Mouse (Mus musculus): ENCODE data around the gene Cd6. TPM values are rescaled to one million over a fixed set of nuclear protein-coding genes. Genes with fewer than 3 reads are reported as not detected.

Gene Cd6
- total RNA-seq, 4 experiments from 2014 or later = 0.37 TPM; not detected in 3

DNA sequence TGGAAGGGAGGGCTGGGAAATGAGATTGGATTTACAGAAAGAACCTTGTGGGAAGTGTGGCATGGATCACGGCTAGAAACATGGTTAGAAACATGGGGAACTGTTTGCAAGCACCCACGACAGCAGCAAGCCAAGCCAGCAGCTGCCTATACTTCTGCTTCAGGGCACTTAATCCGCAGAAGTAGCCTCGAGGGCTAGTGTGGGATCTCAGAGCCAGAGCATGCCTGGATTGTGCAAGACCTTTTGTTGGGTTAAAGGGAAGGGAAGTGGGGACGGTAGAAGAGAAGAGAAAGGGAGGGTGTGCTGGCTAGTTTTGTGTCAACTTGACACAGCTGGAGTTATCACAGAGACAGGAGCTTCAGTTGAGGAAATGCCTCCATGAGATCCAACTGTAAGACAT is 26.1 kb downstream of the Cd6 start:
- no peak for DNase-seq (ENCODE audit: low spot score)

DNA sequence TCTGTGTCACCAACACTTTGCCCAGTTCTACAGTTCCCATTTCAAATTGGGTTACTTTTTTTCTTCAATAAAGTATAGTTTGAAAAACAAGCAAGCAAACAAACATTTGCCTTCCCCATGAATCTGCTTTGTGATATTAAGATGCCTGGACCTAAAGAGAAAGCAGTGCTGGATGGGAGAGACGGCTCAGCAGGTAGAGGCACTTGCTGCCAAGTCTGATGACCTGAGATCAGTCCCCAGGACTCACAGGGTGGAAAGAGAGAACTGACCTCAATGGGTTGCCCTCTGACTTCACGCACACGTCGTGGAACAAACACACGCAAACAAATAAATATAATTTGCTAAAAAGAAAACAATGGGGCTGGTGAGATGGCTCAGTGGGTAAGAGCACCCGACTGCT is 28.0 kb downstream of the Cd6 start:
- no peak for DNase-seq (ENCODE audit: low spot score)

DNA sequence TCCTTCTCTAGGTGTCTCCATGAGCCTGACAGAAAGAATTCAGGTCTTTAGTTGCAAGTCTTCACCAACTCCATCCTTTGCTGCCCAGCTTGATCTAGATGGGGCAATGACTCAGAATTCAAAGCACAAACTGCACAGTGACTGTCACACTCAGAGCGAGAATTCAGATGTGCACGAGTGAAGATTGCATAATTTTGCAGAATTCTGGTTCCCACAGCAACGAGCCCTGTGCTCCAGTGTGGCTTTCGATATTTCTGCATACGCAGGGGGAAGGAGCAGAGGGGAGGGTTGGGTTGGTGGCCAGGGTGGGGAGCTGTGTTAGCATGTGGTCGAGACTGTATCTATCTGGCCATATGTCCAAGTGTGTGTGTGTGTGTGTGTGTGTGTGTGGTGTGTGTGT is 28.8 kb downstream of the Cd6 start:
- no peak for DNase-seq (ENCODE audit: low spot score)

DNA sequence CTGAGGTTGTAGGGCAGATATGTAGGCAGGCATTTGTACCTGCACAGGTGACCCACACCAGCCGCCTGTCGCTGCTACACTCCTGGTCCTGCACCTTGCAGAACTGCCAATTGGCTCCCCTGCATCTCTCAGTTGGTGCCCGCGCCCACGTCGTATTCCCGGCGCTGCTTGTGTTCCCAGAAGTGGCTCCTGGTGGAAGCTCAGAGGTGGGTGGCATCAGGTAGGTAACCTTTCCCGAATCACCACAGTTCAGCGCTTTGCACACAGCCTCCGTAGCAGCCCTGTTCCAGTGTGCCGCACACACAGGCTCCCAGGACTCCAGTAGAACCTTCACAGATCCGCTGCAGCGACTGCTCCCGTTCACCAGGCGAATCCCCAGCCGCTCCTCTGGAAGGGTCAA is 30.7 kb downstream of the Cd6 start:
- no peak for DNase-seq (ENCODE audit: low spot score)

DNA sequence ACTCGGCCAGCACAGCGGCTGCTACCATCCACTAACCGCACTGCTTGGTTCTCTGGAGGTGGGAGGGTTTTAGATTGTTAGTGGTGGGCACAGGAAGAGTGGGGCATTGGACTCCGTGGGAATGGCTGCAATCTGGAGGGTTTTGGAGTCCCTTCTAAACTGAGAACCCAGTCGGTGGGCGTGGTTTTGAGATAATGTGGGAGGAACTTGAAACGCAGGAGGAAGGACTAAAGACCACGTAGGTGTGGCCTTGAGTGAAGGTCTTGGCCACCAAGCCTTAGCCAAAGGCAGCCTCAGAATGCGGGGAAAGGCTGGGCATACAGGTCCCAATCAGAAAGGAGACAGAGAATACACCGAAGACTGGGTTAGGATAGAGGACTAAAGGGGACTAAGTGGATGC is 31.3 kb downstream of the Cd6 start:
- DNase-seq (ENCODE audit: low spot score) = no peak

DNA sequence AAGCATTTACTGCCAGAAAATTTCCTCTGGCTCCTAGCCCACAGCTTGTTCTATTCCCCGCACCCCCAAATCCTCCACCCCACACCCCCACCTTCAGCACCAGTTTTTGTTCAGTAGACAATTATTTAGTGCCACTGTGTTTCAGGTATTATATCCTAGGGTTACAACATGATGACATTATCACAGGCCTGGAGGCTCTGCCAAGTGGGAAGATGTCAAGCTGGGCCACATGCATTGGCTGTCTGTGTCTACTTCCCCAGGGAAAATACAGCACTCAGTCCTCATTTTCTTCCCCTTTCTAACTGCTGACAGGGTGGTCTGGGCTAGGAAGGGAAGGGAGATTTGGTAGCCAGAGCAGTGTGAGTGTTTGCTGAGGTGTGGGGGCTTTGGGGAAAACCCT is 34.9 kb downstream of the Cd6 start:
- no peak for DNase-seq (ENCODE audit: low spot score)

DNA sequence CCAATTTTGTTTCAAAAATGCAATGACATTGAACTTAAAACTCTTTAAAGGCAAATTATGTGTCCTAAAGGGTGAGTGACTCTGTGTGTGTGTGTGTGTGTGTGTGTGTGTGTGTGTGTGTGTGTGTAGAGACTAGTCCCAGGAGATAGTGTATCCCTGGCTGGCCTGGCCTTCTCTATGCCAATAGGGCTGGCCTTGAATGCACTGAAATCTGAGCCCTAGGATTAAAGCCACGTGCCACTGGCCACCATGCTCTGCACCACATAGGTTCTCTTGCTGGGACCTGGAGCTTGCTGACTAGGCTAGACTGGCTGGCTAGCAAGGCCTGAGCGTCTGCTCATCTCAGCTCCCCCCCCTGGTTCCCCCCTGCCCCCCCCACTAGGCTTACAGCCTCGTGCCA is 36.8 kb downstream of the Cd6 start:
- DNase-seq (ENCODE audit: low spot score) = no peak

DNA sequence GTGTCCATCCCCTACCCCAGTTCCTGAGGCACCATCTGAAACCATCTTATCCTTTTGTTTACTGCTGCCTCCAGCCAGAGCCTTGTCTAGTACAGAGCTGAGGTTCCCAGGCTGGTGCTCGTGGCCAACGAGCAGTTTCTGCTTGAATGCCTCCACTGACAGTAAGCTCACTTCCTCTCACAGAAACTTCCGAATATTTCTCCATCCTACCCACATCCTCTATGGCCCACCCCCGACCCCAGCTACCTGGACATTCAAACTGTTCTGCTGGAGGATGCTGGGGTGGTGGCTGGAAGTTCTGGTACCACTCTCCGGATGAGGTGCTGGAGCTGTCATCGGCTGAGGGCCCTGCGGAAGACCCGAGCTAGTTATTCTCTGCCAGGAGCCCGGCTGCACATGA is 39.5 kb downstream of the Cd6 start:
- no peak for DNase-seq (ENCODE audit: low spot score)

DNA sequence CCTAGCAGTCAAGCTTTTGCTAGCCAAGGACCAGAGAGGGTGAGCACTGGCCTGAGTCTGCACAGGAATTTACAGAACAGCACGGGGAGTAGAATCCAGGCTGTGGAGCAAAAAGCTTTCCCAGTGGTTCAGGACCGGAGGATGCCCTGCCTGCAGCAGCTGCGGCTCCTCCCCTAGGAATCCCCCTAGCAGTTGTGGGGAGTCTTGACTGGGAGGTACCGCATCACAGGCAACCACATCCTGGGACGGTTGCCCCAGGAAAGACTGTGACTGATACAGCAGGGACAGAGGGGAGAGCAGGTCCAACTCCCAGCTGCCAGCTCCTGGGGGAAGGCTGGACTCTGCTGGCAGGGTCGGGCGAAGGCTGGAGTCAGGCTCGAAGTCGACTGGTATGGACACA is 41.6 kb downstream of the Cd6 start:
- no peak for DNase-seq (ENCODE audit: low spot score)

DNA sequence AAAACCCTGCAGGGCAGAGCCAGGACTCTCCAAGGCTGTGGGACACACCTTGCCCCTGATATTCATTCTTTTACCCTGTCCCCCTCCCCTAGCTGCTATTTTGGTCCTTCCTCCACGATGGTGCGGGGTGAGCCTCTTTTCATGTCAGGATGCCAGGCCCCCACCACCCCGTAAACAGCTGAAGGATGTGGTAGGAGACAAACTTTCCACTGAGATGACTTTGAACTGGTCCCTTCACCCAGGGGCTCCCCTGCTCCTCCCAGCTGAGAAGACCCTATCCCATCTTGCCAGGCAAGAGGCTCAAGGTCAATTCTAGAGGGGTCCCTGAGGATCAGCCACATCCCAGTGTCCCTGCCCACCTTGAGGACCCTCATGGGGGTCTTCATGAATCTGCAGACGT is 42.5 kb downstream of the Cd6 start:
- DNase-seq (ENCODE audit: low spot score) = no peak

DNA sequence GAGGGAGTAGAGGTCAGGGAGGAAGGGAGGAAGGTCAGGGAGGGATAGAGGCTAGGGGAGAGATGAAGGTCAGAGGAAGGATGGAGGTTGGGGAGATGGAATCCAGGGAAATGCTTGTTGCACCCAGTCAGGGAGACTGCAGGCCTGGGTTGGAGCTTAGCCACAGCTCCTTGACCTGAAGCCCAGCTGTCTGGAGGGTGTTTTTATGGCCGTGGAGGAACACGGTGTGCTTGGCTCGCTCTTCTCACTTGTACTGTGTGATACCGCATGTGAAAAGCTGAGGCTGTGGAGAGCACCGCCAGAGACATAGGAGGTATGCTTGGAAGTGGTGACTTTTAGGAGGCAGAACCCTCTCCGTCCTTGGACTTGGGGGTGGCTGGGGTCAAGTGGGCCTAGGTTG is 43.1 kb downstream of the Cd6 start:
- peak; percentile 49 for DNase-seq (ENCODE audit: low spot score)

DNA sequence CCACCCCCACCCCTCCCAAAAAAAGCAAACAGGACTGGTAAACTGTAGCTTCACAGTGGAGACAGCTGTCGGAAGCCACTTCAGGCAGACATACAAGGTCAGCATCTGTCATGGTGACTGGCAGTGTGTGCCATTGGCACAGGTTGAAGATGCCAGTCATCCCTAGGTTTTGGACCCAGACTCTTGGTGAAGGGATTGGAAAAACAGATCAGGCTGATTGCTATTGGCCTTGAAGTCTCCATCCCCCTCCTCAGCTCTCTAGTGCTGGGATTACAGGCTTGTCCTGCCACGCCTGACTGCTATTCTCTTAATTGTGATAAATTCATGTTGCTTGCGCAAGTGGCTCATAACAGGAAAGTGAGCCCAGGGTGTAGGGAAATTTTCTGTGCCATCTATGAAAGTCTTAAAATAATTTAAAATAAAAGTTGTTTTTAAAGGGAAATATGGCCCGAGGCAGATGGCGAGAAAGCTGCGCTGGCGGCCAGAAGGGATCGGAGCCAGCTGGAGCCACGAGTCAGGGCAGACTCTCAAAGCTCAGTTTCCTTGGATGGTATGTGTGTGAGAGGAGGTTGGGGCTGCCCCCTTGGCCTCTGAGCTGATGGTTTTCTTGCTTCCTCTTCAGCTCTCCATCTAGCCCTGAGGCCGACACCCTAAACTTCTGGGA is 44.9 kb downstream of the Cd6 start:
- no peak for DNase-seq (ENCODE audit: low spot score)

DNA sequence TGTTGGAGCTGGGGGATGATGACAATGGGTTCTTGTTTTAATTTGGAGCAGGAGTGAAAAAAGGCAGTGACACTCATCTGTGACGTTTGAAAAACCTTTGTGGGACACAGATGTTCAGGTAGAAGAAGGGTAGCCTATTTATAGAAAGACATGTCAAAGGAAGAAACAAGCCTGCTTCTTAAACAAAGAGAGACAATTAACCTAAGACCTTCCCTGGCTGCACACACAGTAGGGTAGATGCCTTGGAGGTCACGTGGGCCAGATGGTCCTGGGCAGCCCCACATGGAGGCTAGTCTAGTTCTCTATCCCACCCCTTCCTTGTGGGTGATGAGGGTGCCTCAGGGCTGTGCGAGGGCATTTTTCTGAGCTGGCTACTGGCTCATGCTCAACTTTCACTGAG is 45.8 kb downstream of the Cd6 start:
- no peak for DNase-seq (ENCODE audit: low spot score)

DNA sequence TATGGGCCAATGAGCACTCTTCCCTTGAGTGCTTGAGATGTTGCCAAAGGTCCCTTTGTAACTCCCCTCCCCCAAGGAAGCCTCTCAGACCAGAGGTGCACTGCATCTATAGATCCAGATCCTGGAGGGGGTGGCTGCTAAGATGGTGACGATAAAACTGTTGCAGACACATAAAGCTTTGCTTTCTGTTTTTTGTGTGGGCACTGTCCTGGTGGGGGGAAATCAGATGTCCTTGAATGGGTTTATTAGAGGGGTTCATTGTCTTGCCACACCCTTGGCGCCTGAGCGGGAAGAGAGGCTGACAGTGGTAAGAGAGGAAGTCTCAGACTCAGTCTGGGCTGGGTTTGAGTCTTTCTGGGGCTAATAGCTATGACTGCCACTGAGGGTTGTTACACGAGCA is 46.7 kb downstream of the Cd6 start:
- DNase-seq (ENCODE audit: low spot score) = no peak

DNA sequence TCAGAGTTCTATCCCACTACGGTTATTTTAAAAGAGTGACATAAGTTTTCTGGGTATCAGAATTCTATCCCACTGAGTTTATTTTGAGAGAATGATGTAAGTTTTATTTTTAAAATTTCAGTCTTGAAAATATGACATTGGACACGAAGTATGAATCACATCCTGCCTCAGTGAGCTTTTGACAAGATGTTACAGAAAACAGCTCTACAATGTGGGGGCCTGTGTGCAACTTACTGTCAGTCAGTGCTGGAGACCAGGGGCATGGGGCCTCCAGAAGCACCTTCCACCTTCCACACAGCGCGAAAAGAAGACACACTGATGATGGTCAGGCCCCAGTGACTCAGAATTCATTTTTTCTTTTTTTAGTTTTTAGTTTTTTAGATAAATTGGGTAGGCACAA is 48.2 kb downstream of the Cd6 start:
- DNase-seq (ENCODE audit: low spot score) = peak; percentile 36

DNA sequence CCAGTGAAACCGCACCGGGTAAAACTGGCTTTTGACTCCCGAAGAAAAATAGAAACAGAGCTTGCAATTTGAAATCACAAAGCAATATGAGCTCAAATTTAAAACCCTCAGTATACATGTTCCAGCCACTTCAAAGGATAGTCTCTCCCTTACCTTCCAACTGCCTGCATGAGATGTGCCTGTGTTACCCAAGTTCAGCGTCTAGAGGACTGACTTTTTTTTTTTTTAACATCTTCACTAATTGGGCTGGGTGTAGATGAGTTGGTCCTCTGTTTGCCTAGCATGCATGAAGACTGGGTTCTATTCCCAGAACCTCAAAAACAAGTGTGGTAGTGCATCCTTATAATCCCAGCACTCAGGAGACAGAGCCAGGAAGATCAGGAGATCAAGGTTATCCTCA is 53.0 kb downstream of the Cd6 start:
- DNase-seq (ENCODE audit: low spot score) = no peak

DNA sequence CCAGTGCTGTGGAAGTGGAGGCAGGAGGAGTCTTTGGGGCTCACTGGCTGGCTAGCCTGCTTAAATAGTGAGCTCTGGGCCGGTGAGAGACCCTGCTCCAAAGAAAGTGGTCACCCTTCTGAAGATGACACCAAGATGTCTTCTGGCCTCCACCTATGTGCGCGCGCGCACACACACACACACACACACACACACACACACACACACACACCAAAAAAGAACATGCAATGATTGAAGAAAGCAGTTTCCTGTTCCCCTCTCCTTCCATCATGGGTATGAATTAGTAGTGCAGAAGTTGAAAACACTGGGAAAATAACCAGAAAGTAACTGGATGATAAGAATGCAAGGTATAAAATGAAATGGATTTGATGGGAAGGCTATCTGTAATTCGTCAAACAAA is 55.7 kb downstream of the Cd6 start:
- DNase-seq (ENCODE audit: low spot score) = no peak

DNA sequence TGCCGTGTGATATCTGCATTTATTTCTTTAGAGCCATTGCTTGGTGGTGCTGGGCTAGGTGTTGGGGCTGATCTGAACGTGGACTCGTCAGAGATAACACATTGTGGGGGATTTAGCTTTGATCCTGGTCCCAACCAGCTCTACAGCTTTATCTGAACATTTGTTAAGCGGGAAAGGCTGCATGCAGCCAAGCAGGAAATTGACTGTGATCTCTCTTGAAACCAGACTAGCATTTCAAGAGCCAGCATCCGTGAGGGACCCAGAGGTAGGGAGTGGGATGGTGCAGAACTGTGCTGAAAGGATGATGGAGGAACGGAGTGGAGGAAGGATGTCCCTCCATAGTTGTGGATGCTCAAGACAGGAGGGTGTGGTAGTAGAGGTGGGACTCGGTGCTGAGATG is 56.5 kb downstream of the Cd6 start:
- no peak for DNase-seq (ENCODE audit: low spot score)

DNA sequence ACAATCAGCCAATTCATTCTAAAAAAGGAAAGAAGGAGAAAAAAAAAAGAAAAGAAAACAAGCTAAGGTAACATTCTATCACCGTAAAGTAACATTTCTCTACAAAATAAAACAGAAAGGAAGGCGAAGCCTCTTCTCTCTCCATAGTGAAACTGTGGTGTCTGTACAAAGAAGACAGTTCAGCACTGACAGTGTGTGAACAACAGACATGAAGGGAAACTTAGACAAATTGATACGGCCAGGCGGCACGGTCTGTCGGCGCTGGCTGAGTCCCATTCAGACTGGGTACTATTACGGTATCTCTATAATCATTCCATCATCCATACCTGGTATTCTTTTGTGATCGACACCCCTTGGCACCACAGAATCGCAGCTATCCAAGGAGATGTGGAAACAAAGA is 57.0 kb downstream of the Cd6 start:
- DNase-seq (ENCODE audit: low spot score) = no peak

DNA sequence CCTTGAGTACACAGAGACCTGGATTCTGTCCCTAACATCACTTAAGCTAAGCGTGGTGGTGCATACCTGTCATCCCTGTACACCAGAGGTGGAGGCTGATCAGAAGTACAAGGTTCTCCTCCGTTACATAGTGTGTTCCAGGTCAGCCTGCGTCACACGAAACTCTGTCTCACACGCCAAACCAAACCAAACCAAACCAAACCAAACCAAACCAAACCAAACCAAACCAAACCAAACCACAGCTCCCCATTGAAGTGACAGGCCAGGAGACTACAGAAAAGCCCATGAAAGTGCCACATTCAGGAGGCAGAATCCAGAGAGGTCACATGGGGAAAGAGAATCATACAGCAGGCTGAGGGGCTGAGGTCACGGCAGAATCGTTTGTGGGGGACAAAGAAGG is 57.9 kb downstream of the Cd6 start:
- no peak for DNase-seq (ENCODE audit: low spot score)

DNA sequence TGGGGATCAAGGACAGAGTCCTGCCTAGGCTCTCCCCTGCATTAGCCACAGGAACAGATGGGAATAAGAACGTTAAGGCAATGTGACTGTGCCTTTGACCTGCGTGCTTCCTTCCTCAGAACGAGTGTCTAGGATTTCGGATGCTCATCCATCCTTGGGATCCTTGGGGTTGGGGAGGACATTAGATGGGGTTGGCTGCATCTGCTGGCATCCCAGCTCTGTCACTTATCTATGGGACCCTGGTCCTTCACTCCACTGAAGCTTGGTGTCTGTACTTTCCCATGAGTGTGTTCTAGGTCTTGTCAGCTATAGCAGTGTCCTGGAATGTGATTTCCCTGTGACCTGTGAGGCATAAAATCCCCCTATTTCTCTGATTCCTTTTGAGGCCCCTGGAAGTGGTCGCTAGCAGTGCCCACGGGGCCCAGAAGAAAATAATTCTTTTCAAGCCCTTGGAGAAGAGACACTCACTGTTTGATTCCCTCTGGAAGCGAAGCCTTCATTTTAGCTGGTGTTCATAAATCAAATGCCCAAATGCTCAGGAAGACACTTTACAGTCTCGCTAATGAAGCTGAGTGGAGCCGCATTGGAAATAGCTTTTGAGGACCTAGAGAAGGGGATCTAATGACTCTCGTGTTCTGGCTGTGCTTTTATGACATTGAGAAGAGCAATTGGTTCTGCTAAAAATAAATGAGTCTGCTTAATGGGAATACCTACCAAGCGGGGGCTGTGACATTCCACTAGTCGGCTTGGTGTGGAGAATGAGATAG is 60.2 kb downstream of the Cd6 start:
- DNase-seq (ENCODE audit: low spot score) = no peak

DNA sequence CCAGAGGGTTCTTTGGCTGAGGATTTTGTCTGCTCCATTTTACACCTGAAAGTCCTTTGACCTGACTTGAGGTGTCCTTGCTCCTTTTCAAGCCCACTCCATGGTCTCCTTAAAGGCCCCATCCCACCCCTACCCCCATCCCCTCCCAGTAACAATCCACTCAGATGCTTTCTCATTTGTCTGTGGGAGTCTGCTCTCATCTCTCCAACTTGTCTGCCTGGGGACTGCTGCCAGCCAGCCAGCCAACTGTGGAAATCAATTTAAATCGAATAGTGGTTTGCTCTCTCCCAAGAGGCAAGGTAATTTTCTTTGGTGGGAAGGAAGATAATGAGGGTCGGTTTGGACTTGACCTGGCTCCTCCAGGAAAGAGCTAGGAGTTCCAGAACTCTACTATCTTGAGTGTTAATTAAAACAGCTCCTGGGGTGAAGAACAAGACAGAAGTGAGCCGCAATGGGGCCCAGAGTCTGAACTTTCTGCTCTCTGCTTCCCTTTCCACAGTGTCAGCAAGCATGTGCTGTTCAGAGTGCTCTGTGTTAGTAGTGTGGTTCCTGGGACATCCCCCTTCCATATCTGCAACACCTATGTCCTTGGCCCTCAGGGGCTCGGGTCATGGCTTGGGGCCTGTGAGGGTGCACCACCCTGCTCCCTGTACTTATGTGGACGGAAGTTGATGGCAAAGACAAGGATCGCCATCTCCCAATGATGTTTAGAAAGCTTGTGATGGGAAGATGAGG is 61.0 kb downstream of the Cd6 start:
- no peak for DNase-seq (ENCODE audit: low spot score)

DNA sequence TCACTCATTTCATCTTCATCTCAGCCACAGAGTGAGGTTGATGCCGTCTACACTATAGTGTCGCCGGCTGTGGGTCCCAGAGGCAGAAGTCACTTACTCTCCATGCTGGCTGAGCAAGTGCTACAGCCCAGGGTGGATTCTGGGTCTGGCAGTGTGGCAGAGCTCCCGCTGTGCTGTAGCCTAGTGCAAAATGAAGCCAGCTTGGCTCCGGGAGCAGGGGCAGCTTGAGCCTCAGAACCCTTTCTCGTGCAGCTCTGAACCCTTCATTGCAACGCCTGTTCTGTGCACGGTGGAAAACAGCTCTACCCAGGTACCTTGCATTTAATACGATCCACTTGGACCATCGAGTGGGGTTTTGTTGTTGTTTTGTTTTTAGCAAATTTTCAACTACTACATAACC is 62.2 kb downstream of the Cd6 start:
- DNase-seq (ENCODE audit: low spot score) = no peak

All from heart, adult 8-10 months (tissue).